Mouse (Mus musculus): ENCODE data around the gene Sema7a. TPM values are rescaled to one million over a fixed set of nuclear protein-coding genes. Genes with fewer than 3 reads are reported as not detected.

Sema7a gene
- total and polyA plus RNA-seq, 2 experiments from 2014 or later = 4.0 to 62.8 TPM

DNA sequence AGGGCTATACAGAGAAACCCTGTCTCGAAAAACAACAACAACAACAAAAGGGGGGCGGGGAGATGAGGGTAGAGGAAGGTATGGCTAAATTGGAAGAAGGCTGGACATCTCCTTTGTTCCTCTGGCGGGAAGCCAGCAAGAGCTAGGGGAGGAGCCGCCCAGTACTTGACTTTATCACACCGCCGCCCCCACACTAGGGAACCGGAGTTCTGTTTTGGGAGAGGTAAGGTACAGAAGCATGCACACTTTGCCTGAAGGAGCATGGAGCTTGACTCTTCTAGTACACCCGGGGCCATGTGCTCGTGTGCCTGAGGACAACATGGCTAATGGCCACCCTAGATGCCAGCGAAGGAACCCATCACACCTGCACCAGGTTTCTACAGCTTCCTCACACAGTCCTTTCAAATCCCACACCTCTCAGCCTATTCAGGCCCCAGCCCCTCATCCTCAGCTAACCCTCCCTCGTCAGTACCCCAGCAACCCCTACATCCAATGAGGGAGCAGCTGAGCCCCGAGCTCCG is 57.7 kb downstream of the Sema7a start:
- DNase-seq (ENCODE audit: low spot score) (no peak), ATAC-seq (peak; percentile 90; the same call in 1 of the 2 replicates)
- peak overlapping the region; percentile 73 for H3K4me2 ChIP-seq (ENCODE audit: low read depth, low read length)
- H3K36me3 ChIP-seq (ENCODE audit: insufficient read depth, low read length) = no peaks in the 10 kb centered on the region
- peak overlapping the region; percentile 38 for H3K4me3 ChIP-seq (ENCODE audit: low read length)
- peak overlapping the region; percentile 25 for H3K9ac ChIP-seq (replicated peaks; ENCODE audit: low read length)
- H3K9me3 ChIP-seq (ENCODE audit: low read length) = no peaks in the 10 kb centered on the region
- H3K27ac ChIP-seq = 0 out of 2 replicates have a peak overlapping the region, but pooled peaks have one; percentile 20
- H3K4me1 ChIP-seq (ENCODE audit: insufficient read depth, low read length) = peaks cover 5% of the 10 kb centered on the region; the same call in 1 of the 2 replicates
- no peaks in the 10 kb centered on the region for H3K27me3 ChIP-seq (ENCODE audit: insufficient read depth, low read length)
- WGBS = 26% methylated on average over 13 of the region's 13 CpGs
- TF ChIP-seq CTCF (IDR thresholded peaks at IDR 0.05; ENCODE audit: low read depth) = no peak

DNA sequence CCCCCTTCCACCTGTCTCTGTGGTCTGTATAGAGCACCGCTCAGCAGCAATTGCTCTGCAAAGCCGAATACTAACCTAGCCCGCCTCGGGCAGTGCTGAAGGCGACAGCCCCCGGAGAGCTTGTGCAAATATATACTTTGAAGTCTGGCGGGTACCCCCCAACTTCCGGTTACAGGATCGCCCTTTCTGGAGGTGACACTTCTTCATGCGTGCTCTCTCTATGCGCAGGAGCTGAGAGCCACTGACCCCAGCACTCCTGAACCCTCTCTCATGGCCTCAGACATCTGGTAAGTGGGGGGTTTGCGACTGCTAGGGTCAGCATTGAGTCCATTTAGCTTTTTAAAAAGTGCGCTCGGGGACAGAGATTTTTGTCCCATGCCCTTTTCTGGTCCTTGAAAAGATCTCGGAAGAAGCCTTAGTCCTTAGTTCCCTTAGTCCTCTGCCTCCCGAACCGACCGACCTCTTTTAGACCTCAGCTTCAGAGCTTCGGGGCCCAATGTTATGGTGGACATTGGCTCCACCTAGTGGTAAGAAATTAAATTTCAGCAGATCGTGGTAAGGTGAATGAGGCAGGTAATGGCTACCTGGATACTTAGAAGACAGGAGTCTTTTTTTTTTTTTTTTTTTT is 58.2 kb downstream of the Sema7a start:
- H3K9ac ChIP-seq (replicated peaks; ENCODE audit: low read length) = peak overlapping the region; percentile 25
- TF ChIP-seq CTCF (IDR thresholded peaks at IDR 0.05; ENCODE audit: low read depth) = peak; percentile 84
- peaks cover 5% of the 10 kb centered on the region; the same call in 1 of the 2 replicates for H3K4me1 ChIP-seq (ENCODE audit: insufficient read depth, low read length)
- H3K4me3 ChIP-seq (ENCODE audit: low read length) = peak overlapping the region; percentile 38
- H3K27ac ChIP-seq = peak overlapping the region; percentile 20; the same call in 1 of the 2 replicates
- H3K36me3 ChIP-seq (ENCODE audit: insufficient read depth, low read length) = no peaks in the 10 kb centered on the region
- WGBS = 2% methylated on average over 20 of the region's 20 CpGs
- H3K4me2 ChIP-seq (ENCODE audit: low read depth, low read length) = peak overlapping the region; percentile 73
- peak; percentile 68 for ATAC-seq
- H3K27me3 ChIP-seq (ENCODE audit: insufficient read depth, low read length) = no peaks in the 10 kb centered on the region
- no peaks in the 10 kb centered on the region for H3K9me3 ChIP-seq (ENCODE audit: low read length)
- DNase-seq (ENCODE audit: low spot score) = peak; percentile 89

DNA sequence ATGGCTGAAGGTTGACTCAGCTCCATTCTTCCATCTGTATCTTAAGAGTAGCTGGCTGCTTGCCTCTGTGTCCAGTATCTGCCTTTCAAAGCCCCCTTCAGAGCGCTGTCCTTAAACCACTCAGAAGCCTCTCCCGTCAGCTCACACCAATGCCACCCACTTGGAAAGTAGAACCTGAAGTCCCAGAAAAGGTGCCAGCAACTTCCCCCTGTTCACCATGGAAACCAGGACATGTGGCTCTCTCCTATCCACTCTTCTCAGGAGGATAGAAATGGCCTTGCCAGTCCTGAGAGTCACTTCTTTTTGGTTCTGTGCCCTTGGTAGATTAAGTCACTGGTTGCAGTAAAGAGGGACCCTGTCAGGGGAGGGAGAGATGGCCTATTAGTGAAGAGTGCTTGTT is 58.8 kb downstream of the Sema7a start:
- Histone ChIP-seq H3K4me3 (ENCODE audit: low read length) (no peak overlapping the region), H3K36me3 (ENCODE audit: insufficient read depth, low read length) (no peaks in the 10 kb centered on the region), H3K4me1 (ENCODE audit: insufficient read depth, low read length) (peaks cover 5% of the 10 kb centered on the region; the same call in 1 of the 2 replicates), H3K27me3 (ENCODE audit: insufficient read depth, low read length) (no peaks in the 10 kb centered on the region), H3K9me3 (ENCODE audit: low read length) (no peaks in the 10 kb centered on the region), H3K9ac (replicated peaks; ENCODE audit: low read length) (no peak overlapping the region), H3K27ac (no peak overlapping the region), H3K4me2 (ENCODE audit: low read depth, low read length) (peak overlapping the region; percentile 73)
- no peak for DNase-seq (ENCODE audit: low spot score)
- WGBS = 48% methylated on average over 2 of the region's 2 CpGs
- TF ChIP-seq CTCF (IDR thresholded peaks at IDR 0.05; ENCODE audit: low read depth) = no peak
- no peak; the same call in 1 of the 2 replicates for ATAC-seq

GRCm38 (mm10) chr9:57999676-58000075 is 59.8 kb downstream of the Sema7a start:
- H3K9me3 ChIP-seq (ENCODE audit: low read length) = no peaks in the 10 kb centered on the region
- no peak overlapping the region for H3K27ac ChIP-seq
- no peaks in the 10 kb centered on the region for H3K36me3 ChIP-seq (ENCODE audit: insufficient read depth, low read length)
- no peak overlapping the region for H3K4me2 ChIP-seq (ENCODE audit: low read depth, low read length)
- no peak for ATAC-seq
- WGBS = 48% methylated on average over 2 of the region's 2 CpGs
- TF ChIP-seq CTCF (IDR thresholded peaks at IDR 0.05; ENCODE audit: low read depth) = 0 out of 2 replicates have a peak, but pooled peaks have one; percentile 5
- H3K9ac ChIP-seq (replicated peaks; ENCODE audit: low read length) = no peak overlapping the region
- peaks cover 5% of the 10 kb centered on the region; the same call in 1 of the 2 replicates for H3K4me1 ChIP-seq (ENCODE audit: insufficient read depth, low read length)
- no peak overlapping the region for H3K4me3 ChIP-seq (ENCODE audit: low read length)
- H3K27me3 ChIP-seq (ENCODE audit: insufficient read depth, low read length) = no peaks in the 10 kb centered on the region
- no peak for DNase-seq (ENCODE audit: low spot score)

DNA sequence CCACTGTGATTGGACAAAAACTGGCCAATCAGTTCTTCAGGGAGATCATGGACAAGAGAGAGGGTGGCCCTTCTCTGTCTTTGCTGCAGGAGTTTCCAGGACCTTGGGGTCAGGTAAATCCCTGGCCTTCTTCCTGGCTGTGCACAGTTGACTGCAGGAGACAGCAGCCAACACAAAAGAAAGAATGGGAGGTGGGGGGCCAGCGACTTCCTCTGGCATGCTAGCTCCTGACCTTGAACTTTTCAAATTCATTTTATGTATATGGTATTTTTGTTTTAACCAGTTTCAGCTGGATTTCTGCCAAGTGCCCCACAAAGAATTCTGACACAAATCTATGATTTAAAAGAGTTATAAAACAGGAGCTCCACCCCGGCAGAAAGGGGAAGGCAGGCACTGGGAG is 63.4 kb downstream of the Sema7a start:
- ATAC-seq (no peak), DNase-seq (ENCODE audit: low spot score) (no peak)
- no peak overlapping the region for H3K27ac ChIP-seq
- TF ChIP-seq CTCF (IDR thresholded peaks at IDR 0.05; ENCODE audit: low read depth) = no peak
- no peak overlapping the region for H3K9ac ChIP-seq (replicated peaks; ENCODE audit: low read length)
- H3K4me1 ChIP-seq (ENCODE audit: insufficient read depth, low read length) = peaks cover 1% of the 10 kb centered on the region; the same call in 1 of the 2 replicates
- H3K36me3 ChIP-seq (ENCODE audit: insufficient read depth, low read length) = no peaks in the 10 kb centered on the region
- no peak overlapping the region for H3K4me3 ChIP-seq (ENCODE audit: low read length)
- no peak overlapping the region for H3K4me2 ChIP-seq (ENCODE audit: low read depth, low read length)
- H3K27me3 ChIP-seq (ENCODE audit: insufficient read depth, low read length) = no peaks in the 10 kb centered on the region
- no peaks in the 10 kb centered on the region for H3K9me3 ChIP-seq (ENCODE audit: low read length)
- 29% methylated on average over 2 of the region's 2 CpGs for WGBS

- Histone ChIP-seq H3K27ac (no peak within 1 kb of the TSS), H3K9ac (replicated peaks; ENCODE audit: low read length) (no peak within 1 kb of the TSS), H3K27me3 (ENCODE audit: insufficient read depth, low read length) (no peaks in the 10 kb centered on the region), H3K4me1 (ENCODE audit: insufficient read depth, low read length) (peaks cover 9% of the 10 kb centered on the region; the same call in 1 of the 2 replicates), H3K9me3 (ENCODE audit: low read length) (no peaks in the 10 kb centered on the region), H3K36me3 (ENCODE audit: insufficient read depth, low read length) (no peaks in the 10 kb centered on the region), H3K4me3 (ENCODE audit: low read length) (no peak within 1 kb of the TSS), H3K4me2 (ENCODE audit: low read depth, low read length) (no peak within 1 kb of the TSS)
- 83% methylated on average over 16 of the region's 16 CpGs for WGBS
- ATAC-seq (no peak), DNase-seq (ENCODE audit: low spot score) (no peak)
- no peak for TF ChIP-seq CTCF (IDR thresholded peaks at IDR 0.05; ENCODE audit: low read depth)
These were observed 66.0 kb downstream of the Sema7a start, which contains the start of gene Cyp11a1 for GRCm38 (mm10) chr9:58005753-58006461. Gene Cyp11a1, plus strand, starts transcription at chr9:58006411.
